Mouse (Mus musculus): ENCODE measurements around the gene Snx18. TPM values are rescaled to one million over a fixed set of nuclear protein-coding genes. Genes with fewer than 3 reads are reported as not detected.

The Snx18 gene
- total RNA-seq, 2 experiments from 2014 or later: 22.1 to 25.7 TPM

- DNase-seq: no peak
Observed at GRCm38 (mm10) chr13:113597616-113598015, 20.7 kb downstream of the Snx18 start.

- DNase-seq: no peak
Observed at GRCm38 (mm10) chr13:113596821-113597541, 21.4 kb downstream of the Snx18 start.

- DNase-seq: no peak
Observed at GRCm38 (mm10) chr13:113595987-113596386, 22.4 kb downstream of the Snx18 start.

GRCm38 (mm10) chr13:113595219-113595618, 23.1 kb downstream of the Snx18 start:
- DNase-seq: no peak

GRCm38 (mm10) chr13:113594361-113594760, 24.0 kb downstream of the Snx18 start:
- no peak for DNase-seq

GRCm38 (mm10) chr13:113593711-113594110, 24.7 kb downstream of the Snx18 start:
- DNase-seq: no peak

- DNase-seq: no peak
Observed at GRCm38 (mm10) chr13:113592703-113593200, 25.6 kb downstream of the Snx18 start.

- no peak for DNase-seq
Observed at GRCm38 (mm10) chr13:113591336-113591735, 27.0 kb downstream of the Snx18 start.

- no peak for DNase-seq
Observed at GRCm38 (mm10) chr13:113590216-113590615, 28.1 kb downstream of the Snx18 start.

GRCm38 (mm10) chr13:113589499-113589898, 28.9 kb downstream of the Snx18 start:
- peak in 1 of 2 experiments; percentile 28 for DNase-seq

- DNase-seq: no peak
Observed at GRCm38 (mm10) chr13:113587200-113587936, 31.0 kb downstream of the Snx18 start.

GRCm38 (mm10) chr13:113585606-113586005, 32.8 kb downstream of the Snx18 start:
- DNase-seq: no peak

GRCm38 (mm10) chr13:113584431-113584830, 33.9 kb downstream of the Snx18 start:
- DNase-seq: no peak

GRCm38 (mm10) chr13:113583563-113583962, 34.8 kb downstream of the Snx18 start:
- DNase-seq: no peak

- no peak for DNase-seq
Observed at GRCm38 (mm10) chr13:113582024-113582423, 36.3 kb downstream of the Snx18 start.

- DNase-seq: no peak
Observed at GRCm38 (mm10) chr13:113581436-113581835, 36.9 kb downstream of the Snx18 start.

GRCm38 (mm10) chr13:113580400-113580790, 38.0 kb downstream of the Snx18 start:
- no peak for DNase-seq

- no peak for DNase-seq
Observed at GRCm38 (mm10) chr13:113579788-113580399, 38.5 kb downstream of the Snx18 start.

GRCm38 (mm10) chr13:113574232-113574631, 44.1 kb downstream of the Snx18 start:
- DNase-seq: no peak

GRCm38 (mm10) chr13:113573377-113573776, 45.0 kb downstream of the Snx18 start:
- DNase-seq: no peak

GRCm38 (mm10) chr13:113572046-113572686, 46.2 kb downstream of the Snx18 start:
- DNase-seq: no peak

- no peak for DNase-seq
Observed at GRCm38 (mm10) chr13:113569526-113569925, 48.8 kb downstream of the Snx18 start.

Measured in adrenal gland, postnatal 36 days (tissue).